Mouse (Mus musculus) kidney, adult 11 months (tissue): ENCODE results near the gene Polr1b.
A peak's percentile ranks its signal among the peaks of the same experiment; 100 is the strongest.

Source experiments
- DNase-seq: peaks from one replicate; pipeline ENCODE4 v3.0.0; 2022

Gene Polr1b

DNA sequence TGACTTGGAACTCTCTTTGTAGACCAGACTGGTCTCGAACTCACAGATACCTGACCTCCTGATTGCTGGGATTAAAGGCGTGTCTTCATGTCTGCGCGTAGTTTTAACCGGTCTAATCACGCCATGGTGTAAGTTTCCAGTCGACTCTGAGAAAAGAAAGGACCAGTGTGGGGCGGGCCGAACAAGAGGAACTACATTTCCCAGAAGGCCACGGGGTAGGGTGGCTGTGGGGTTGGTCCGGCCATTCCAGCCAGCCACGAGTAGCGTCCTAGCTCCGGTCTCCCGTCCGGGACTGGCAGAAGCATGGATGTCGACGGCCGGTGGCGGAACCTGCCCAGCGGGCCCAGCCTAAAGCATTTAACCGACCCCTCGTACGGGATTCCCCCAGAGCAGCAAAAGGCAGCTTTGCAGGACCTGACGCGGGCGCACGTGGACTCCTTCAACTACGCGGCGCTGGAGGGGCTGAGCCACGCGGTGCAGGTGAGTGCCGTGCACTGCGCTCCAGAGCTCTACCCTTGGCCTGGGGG lies at the start of gene Polr1b:
Gene Polr1b, plus strand, starts transcription at position 212 of the 527 bp plus-strand sequence.
- peak; percentile 95 for DNase-seq

DNA sequence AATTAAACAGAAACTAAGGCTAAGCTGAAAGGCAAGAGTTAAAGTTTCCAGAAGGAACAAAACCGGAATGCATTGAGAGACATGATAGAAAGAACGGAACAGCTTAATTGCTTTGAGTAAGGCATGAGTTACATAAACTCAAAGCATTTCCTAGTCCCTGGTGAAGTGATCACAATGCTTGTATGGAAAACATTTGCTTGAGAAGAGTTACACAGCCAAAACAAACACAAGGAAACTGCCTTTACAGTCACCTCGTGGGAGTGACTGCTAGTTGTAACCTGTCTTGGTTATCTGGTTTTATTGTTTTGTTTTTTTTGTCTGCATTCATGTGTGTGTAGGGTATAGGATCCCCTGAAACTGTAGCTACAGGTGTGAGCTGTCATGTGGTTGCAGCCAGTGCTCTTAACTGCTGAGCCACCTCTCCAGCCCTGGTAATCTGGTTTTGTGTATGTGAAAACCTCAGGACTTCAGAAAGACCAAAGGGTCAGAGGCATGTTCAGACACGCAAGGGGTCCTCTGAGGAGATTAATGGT lies 48.3 kb upstream of the Polr1b start:
- no peak for DNase-seq

DNA sequence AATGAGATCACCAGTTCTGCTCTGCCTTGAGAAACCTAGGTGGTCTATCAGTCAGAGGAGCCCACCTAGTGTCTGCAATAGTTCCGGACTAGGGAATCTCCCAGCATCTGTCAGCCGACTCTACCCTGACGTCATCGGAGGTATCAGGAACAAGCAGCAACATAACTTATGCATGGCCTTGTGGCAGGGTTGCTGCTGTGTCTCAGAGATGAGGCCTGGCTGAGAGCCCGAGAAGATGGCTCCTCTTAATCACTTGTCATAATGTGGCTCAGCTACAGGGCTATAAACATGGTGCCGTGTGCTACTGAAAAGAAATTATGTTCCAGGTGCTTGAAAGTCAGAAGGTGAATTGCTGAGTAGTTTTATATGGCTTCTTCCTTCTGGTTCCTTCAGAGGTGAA lies 45.1 kb upstream of the Polr1b start:
- no peak for DNase-seq

DNA sequence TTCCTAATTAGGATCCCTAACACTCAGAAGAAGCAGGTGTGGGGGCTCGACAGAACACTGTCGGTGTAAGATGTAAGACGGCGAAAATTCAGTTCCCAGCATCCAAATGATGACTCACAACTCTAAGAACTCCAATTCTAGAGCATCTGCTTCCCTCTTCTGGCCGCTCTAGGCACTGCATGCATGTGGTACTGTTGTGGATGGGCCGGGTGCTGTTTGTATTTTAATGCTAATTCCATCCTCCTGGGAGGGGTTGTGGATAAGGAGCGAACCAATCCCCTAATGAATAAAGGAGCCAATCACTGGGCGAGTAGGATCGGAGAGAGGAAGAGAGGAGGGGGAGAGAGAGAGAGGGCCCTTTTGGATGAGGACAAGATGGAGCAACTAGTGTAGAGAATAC lies 44.2 kb upstream of the Polr1b start:
- no peak for DNase-seq

DNA sequence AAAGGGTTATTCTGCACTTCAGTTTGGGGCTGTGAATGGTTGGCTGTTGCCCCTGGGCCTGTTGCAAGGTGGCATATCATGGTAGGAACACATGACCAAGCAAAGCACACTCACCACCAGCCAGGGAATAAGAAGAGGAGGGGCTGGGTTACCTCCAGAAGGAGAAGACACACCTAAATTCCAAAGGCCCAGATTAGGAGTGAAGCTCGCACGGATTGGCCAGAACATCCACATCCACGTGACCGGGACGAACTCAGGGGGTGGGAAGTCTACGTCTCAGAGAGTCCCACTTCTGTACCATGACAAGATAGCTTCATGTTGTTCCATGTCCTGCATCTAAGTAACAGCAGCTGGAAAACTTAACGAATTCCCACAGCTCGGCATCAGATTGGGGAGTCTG lies 43.5 kb upstream of the Polr1b start:
- DNase-seq, result no peak

DNA sequence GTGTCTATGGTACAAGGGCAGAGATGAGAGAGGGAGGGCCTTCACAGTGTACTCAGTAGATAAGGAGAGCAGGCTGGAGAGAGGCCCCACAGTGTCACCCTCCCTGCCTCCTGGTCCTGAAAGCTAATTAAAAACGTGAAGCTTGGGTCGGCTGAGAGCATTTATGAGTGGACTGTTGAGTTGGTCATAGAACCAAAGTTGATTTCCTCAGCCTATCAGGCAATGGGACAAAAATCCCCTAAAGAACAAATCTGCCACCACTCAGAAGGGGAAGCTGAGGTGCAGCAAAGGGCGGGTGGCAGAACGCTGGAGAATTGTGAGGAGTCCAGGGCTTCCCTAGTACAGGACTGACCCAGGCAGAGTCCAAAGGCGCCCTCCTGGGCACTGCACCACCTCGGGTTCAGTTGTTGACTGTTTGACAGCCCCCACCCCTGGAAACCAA lies 42.9 kb upstream of the Polr1b start:
- DNase-seq, result no peak

DNA sequence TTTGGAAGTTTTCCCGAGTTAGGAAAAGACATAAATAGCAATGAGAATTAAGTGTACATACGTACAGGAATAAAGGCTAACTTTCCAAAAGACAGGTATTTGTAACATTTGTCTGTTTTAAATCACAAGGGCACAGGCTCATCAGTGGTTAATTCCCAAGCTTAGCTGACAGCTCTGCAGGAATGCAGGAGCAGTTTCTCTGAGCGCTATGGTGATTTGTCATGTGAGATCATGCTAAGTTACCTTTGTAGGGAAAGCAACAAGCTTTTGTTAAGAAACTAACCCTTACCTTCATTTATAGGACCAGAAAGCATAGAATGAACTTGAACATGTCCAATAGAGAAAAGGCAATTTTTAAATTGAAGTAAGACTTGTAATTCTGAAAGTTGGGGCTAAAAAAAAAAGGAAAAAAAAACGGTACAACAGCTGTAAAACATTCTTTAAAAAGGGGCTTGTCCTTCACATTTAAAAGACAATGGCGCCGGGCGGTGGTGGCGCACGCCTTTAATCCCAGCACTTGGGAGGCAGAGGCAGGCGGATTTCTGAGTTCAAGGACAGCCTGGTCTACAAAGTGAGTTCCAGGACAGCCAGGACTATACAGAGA lies 39.2 kb upstream of the Polr1b start:
- no peak for DNase-seq

DNA sequence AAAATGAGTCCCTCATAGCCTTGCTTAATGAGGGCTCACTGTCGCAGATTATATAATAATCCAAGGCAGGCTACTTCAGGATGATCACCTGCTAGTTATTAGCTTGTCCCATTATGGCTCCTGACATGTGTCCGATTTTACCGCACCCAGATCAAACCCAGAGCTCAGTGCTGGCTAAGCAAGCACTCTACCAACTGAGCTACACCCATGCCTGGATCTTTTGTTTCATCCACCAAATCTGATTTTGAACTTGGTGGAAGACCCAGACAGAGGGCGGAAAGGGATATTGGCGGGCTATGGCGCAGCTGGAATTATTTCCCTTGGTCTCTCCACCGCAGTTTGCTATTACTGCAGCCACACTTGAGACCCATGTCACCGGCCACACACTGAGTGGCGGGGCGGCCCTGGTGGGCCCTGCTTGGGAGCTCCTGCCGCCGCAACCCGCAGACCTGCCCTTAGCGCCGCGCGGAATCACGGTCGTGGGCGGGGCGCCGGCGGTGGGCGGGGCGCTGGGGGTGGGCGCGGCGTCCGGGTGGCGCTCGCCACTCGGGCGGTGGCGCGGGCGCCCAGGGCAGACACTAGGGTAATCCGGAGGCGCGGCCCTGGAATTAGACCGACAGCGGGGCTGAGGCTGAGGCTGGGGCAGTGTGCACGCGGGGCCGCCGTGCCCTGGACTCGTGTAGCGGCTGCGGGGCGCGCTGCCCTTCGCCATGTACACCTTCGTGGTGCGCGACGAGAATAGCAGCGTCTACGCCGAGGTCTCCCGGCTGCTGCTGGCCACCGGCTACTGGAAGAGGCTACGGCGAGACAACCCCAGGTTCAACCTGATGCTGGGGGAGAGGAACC lies 35.1 kb upstream of the Polr1b start, which contains the start of gene Ttl:
Gene Ttl, plus strand, starts transcription at position 506 of the 846 bp plus-strand sequence.
- peak; percentile 75 for DNase-seq

DNA sequence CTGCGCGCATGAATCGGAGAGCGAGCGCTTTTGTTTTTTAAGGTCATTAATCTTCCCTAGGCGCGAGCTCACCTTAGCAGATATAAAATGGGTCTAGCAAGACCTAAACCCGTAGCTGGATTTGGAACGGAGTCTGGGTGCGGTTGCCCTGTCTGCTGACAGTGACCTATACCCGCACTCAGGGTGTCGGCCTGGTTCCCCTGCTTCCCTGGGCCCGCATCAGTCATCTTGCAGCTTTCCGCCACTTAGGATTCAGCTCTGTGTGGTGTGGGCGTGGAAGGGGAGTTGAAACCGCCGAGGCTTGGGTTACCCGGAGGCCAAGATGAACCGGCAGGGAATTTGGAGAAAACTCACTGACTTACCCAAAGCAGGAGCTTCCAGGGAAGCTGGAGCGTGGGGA lies 34.5 kb upstream of the Polr1b start:
- peak; percentile 33 for DNase-seq

DNA sequence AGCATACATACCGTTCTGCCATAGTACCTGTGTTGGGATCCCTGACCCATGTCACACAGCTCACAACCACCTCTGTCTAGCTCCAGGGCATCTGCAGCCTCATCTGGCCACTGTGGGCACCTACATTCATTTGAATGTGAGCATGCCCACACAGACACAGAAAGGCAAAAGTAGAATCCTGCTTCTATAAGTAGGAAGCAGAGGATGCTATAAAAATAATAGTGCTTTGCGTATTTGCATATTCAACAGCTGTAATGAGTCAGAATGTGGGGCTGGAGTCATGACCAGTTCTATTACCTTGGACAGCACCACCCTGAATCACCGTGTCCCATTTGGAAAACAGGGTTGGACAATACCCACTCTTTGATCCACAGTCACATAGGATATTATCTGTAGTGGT lies 30.5 kb upstream of the Polr1b start:
- no peak for DNase-seq

DNA sequence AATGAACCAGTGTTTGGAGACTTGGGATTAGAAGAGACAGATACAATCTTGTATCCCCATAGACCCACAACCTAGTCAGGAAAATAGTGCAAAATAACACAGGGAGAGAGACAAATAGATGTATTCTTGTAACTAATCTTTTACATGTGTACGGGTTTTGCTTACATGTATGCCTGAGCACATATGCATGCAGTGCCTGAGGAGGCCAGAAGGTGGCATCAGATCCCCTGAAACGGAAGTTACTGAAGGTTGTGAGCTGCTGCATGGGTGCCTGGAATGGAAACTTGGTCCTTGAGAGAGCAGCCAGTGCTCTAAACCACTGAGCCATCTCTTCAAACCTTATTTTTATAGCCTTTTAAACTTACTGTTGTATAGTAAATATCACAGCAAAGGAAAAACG lies 22.5 kb upstream of the Polr1b start:
- no peak for DNase-seq

DNA sequence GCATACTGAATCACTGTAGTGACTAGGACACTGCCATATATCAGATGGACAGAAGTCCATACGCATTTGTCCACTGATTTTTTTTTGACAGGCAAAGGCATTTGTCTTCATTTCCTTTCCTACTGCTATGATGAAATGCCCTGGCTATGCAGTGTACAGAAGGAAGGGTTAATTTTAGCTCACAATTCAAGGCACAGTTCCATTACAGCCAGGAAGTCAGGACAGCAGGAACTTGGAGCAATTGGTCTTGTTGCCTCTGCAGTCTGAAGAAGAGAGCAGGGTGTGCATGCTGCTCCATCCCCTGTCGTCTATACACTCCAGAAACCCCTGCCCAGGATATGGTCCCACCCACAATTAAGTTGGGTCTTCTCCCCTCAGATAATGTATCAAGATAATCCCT lies 21.6 kb upstream of the Polr1b start:
- DNase-seq, result no peak

DNA sequence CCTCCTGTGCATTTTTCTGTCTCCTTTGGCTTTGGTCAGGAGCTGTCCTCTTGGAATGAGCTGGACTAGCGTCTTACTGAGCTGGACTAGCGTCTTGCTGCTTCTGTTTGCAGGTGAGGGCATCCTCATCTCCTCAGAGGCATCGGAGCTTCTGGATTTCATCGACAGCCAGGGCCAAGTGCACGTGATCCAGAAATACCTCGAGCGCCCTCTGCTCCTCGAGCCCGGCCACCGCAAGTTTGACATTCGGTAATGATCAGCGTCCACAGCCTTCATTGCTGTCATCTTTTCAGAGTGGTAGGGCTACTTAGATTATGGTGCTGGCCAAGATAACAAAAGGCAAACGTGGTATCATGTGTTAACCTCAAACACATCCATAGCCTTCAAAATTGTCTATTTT lies 19.7 kb upstream of the Polr1b start:
- DNase-seq, result no peak

DNA sequence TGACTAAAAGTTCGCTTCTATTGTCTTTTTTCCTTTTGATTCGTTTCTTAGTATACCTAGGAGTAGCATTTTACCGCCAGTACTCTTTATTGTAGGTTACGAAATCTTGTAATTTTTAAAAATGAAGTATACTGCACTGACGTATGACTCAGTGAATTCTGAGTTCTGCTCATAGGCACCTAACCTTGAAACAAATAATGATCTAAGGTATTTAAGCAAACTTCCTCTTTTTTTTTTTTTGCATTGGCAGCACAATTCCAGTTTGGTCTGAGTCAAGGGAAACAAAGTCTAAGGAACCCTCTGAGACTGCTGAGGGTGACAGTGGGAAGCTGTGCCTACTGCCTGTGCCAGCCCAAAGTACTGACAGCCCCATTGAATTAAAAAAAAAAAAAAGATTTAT lies 17.3 kb upstream of the Polr1b start:
- DNase-seq, result no peak

DNA sequence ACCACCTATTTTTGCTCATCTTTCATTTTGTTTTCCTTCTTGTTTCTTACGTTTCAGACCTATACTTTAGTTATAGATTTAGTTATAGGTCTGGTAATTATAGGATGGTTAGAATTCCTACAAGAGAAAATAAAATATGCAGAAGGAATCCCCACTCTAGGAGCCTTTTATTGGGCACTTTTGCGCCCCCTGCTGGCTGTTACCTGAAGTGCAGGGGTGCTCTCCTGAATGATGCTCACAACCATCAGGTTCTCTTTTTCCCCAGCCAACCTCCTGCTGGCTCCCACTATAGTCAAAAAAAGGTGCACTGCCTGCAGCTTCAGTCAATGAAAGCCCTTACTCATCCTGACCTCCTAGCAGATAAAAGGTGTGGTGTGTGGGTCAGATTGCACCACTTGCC lies 15.8 kb upstream of the Polr1b start:
- no peak for DNase-seq

DNA sequence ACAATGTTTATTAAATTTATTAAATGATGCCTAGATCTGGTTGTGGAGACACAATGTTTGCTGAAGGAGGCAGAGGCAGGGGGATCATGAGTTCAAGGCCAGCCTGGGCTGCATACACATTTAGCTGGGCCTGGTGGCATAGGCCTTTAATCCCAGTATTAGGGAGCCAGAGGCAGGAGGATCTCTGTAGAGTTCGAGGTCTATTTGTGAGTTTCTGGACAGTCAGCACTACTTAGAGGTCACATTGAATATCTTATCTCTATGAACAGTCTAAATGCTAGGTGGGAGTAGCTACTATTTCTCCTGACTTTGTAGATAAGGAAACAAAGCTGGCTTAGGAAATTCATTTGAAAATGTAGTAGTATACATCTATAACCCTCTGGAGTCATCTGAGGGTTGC lies 13.3 kb upstream of the Polr1b start:
- no peak for DNase-seq

DNA sequence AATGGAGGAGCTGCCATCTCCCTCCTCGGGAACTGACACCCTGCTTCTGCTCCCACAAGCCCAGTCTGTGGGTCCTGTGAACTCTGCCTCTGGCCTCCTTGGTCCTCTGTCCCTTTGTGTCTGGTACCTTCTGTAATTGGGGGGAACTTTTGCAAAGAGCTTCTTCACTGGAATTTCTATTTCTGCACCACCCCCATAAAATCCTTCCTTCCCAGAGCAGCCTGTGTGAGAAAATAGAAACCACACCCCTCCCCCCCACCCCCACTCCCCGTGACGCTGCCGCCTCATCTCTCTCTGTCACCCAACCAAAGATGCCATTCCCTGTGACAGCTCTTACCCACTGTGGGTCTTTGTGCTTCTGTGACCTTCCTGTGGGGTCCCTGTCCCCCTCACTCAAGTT lies 10.4 kb upstream of the Polr1b start:
- DNase-seq, result no peak

DNA sequence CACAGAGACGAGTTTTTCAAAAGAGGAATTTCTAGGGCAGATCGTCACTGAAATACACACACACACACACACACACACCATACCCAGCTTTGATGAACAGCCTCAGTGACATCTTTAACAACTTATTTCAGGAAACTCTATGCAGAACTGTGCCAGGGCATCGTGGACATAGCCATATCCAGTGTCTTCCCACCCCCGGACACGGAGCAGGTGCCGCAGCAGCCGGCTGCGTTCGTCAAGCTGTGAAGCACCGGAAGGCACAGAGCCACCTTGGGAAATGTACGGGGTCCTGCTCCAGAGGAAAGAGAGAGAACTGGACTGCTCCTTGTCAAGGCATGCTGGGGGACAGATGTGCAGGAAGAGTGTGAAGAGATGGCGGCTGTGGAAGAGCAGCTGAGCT lies 8.0 kb upstream of the Polr1b start:
- DNase-seq, result no peak

DNA sequence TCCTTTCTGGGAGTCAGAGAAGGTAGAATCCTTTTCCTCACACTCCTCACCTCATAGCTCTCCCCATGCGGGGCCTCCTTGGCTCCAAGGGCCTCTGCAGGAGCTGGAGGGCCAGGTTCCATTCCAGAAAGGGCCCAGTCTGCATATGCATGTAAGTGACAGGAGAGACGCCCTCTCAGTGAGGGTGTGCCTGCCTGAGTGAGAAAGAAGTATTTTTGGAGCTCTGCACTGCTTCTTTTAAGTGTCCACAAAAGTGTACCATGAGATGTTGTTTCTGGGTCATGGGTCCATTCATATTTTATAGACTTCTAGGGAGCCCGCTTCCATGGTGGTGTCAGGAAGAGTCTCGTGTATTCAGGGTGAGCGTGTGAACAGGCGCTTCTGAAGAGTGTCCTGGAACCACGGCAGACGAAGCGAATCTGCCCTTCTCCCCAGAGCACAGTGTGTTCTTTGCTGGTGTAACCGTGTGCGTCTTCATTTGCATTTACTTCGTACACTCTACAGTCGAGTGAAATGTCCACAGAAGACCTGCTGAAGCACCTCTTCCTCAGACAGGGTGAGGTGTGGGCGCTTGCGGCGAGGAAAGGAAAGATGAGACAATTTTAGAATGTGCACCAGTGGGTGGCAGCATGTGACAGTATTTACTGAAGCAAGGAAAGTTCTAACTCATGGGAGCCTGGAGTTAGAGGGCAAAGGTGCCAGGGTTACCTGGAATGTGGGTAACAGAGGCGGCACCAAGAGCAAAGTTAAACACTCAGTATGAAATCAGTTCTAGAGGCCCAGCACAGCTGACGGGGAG lies 6.7 kb upstream of the Polr1b start:
- peak; percentile 60 for DNase-seq

DNA sequence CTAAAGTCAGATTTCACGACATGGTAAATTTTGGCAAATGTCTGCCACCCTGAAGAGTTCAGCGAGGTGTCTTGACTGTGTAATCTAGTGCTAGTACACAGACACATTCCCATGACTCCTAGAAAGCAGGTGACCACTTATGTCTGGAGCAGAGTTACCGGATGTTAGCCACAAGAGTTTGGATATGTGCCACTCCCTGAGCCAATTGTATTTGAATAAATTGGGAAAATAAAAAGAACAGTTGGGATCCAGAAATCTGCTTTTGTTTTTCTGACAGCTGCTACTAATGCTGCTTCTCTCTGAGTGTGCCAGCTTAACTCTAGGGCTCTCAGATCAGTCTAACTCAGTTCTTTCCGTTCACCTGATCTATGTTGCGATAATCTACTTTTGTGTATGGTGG lies 12.1 kb downstream of the Polr1b start:
- DNase-seq, result no peak

DNA sequence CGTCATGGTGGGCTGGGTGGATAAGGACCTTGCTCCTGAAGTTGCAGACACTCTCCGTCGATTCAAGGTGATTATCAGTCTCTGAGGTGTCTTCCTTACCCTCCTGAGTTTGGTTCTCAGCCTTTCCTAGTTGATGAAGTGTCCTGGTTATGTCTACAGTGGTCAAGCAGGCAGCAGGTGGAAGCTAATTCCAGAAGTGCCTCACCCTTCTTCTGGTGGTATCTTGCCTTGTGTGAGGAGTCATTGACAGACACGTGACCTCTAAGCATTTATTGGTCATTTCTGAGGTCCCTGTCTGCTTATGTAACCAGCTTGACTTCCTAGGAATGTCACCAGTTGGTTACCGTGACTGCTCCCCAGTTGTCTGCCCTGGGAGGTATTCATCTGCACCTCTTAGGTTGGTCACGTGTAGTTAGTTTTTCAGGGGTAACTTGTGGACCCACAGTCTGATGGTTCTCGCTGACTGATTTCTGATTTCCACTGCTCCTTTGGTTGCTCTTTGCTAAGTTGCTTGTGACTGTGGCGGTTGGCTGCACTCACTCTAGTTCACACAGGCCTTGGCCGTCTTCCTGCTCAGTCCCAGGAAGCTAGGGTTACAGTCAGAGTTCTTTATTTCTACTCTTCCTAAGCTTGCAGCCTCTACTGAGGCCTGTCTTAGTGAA lies 15.0 kb downstream of the Polr1b start:
- peak; percentile 71 for DNase-seq

DNA sequence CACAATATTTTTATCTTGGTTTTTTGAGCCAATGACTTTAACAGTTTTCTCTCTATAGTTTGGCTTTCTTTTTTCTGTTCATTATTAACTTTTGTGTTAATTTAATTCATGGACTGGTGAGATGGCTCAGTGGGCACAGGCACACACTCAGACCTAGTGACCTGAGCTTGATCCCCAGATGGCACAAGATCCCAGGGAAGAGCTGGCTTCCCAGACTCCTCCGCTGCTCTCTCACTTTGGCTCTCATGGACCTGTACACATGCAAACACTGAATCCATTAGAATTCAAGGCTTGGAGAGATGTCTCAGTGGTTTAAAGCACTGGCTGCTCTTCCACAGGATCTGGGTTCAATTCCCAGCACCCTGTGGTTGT lies 15.6 kb downstream of the Polr1b start:
- DNase-seq, result peak; percentile 78

DNA sequence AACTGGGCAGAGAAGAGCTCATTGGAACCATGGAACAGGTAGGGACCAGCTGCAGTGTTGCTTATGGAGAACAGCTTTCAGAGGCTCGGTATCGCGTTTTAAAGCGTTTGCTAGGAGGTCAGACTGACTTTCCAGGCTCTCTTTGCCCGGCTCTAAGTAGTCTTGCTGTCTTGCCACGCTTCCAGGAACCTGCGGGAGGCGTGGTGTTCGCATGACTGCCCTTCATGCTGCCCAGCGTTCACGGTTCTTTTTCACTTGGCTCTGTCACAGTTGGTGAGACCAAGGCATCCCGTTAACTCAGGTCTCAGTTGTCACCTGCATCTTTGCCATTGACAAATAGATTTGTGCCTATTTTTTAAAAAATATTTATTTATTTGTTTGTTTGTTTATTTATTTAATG lies 17.3 kb downstream of the Polr1b start:
- no peak for DNase-seq
